Mouse (Mus musculus) myocyte (in vitro differentiated cells): ENCODE measurements around the gene Sgsm1.

ENCODE experiments used
- MAX ChIP-seq: IDR thresholded peaks from one replicate; pipeline ENCODE4 v1.6.1; 2011; ENCODE audit warnings: low read depth, mild to moderate bottlenecking, control low read depth
- MYOG ChIP-seq, 3 experiments: IDR thresholded peaks; one replicate each; pipeline ENCODE4 v1.6.1; 2011; ENCODE audit warnings: control low read depth in 2 of 3, low read depth in 2 of 3, mild to moderate bottlenecking in 2 of 3; ENCODE audit not compliant: insufficient read length in 2 of 3, control insufficient read depth in 1 of 3, insufficient read depth in 1 of 3
- POLR2A ChIP-seq: IDR thresholded peaks from one replicate; pipeline ENCODE4 v1.6.1; 2011; ENCODE audit warnings: low read depth, mild to moderate bottlenecking, control low read depth, moderate library complexity; ENCODE audit not compliant: insufficient read length
- TCF12 ChIP-seq: IDR thresholded peaks from one replicate; pipeline ENCODE4 v1.6.1; 2011; ENCODE audit warnings: mild to moderate bottlenecking, control low read depth; ENCODE audit not compliant: poor library complexity, insufficient read depth, severe bottlenecking
- USF1 ChIP-seq: IDR thresholded peaks from one replicate; pipeline ENCODE4 v1.6.1; 2011; ENCODE audit warnings: low read depth, mild to moderate bottlenecking, control low read depth, moderate library complexity

- no peak for TF ChIP-seq MYOG (IDR thresholded peaks at IDR 0.05; ENCODE audit: control insufficient read depth in 1 of 3, insufficient read depth in 1 of 3, insufficient read length in 2 of 3, low read depth in 2 of 3)
- TF ChIP-seq USF1 = no peak
- no peak for TF ChIP-seq POLR2A
- TF ChIP-seq TCF12 = no peak
- no peak for TF ChIP-seq MAX
These were observed 101.8 kb downstream of the Sgsm1 start for GRCm38 (mm10) chr5:113208622-113209400.
